Mouse (Mus musculus) lung, postnatal 36 days (tissue): ENCODE data around the gene Spg7.
"Not testable (repeated sequence)": the region's sequence is repeated elsewhere in the genome, so short reads cannot be mapped to it uniquely, and the experiment has no call there.

Source experiments
- DNase-seq: peaks from one replicate; pipeline ENCODE4 v3.0.0; 2022; ENCODE audit warnings: mixed read lengths

The Spg7 gene

DNA sequence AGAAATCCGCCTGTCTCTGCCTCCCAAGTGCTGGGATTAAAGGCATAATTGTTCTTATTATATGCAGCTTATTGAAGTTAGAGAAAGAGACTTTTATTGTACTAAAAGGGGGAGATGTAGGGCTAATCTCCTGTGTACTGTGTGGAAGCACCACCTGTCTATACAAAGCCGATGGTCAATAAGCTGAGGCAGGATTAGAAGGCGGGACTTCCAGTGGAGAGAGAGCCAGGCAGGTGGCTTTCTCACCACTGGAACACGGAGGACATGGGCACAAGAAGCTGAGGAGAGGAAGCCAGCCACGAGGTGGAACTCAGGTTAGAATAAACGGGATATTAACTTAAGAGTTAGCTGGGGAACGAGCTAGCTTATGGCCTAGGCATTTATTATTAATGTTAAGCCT, at the start of gene Spg7:
Spg7 (plus strand) TSS at position 222 of the 400 bp plus-strand sequence.
- DNase-seq: no peak

DNA sequence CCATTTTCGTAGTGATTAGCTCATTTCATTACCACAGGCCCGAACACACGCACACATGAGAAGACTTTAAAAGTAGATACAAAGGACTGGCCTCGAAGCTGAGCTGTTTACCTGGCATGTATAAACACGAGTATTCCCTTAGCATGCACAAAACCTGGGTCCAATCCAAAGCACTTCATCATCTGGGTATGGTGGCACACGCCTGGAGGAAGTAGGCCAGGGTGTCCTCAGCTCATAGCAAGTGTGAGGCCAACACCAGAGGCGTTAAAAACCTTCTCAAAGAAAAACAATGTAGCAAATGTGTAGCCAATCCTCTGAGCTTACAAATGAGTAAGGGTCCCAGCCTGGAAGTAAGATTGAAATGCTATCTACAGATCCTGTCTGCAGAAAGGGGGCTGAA, 48.3 kb upstream of the Spg7 start:
- no peak for DNase-seq

DNA sequence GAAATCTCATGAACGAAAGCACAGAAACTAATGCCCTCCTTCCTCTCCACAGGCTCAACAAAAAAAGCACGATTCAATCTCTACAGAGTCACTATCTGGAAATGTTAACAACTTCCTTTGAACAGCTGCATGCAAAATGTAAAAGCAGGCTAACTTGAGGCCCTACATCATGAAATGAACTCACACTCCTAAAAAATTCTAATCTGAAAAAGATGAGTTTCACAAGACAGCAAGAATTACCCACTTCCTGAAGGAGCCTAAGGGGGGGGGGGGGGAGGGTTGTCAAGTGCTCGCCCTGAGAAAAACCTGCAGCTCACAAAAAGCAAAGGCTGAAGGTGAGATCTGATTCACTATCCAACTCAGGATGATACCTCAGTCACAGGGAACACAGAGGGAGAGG, 47.7 kb upstream of the Spg7 start:
- no peak for DNase-seq

DNA sequence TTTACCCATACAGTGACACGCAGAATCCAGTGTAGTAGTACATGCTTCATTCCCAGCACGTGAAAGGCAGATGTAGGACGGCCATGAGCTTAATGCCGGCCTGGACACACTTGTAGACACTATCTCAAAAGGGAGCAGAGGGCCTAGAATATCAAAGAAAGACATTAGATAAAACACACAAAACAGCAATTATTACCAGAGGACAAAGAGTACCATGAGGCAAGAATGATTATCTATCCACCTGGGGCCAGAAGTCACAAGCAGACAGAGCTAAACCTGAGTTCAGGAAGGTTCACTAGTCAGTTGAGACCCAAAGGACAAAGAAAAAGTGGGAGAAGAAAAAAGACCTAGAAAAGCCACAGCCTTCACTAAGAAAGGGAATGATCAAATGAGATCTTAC, 45.6 kb upstream of the Spg7 start:
- DNase-seq: no peak

DNA sequence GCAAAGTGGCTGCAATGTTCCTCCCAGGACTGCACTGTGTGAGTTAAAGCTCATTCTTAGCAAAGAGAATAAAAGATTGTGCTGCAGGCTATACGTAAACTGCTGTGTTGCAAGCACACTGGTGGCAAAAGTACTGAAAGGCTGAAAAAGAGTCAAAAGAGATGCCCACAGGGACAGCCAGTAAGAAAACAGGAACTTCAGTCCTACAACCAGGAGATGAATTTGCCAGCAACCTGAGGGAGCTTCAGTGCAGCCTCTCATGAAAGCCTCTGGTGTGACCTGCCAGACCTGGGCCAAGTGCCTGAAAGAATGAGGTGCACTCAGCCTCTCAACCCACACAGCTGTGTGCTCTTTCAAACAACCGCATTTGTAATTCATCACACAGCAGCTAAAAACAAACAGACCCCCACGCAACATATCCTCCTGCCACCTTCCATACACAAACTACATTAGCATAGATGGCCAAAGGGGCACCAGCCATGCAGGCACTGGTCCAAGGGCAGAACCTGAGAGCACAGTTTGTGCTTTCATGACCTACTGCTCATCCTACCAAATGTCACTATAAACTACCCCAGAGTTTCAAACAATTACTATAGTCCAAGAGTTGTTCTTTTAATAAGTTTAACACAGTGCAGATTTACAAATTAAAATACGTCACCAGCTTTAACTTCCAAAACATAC, 44.1 kb upstream of the Spg7 start:
- no peak for DNase-seq

DNA sequence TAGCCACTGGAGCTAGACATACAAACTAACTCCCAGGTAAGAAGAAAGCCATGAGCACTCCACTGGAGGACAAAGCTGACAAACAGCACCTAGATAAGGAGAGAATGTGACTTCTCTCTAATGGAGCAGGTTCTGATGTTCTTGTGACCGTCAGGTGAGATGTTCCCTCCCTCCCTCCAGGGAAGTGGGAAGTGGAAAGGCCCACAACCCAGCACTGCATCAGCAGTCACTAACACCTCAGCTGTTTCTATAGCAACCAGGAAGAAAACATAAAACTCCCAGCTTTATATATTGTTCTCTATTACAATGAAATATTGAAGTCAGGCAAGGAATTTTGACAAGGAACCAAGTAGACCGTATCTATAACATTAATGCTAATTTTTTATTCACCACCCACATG, 42.7 kb upstream of the Spg7 start:
- DNase-seq: no peak

DNA sequence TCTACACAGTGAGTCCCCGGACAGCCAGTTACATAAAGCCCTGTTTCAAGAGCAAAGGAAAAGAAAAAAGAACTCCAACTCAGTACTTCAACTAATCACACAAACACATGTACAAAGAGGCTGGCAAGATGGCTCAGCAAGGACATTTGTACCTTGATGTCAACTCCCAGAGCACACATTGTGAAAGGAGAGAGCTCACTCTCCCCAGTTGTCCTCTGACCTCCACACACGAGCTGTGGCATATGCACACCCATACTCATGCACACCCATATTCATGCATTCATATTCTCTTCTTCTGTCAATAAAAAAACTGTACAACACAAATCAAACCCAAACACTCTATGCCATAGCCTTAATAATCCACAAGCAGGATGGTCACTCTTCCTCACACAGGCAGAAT, 41.9 kb upstream of the Spg7 start:
- no peak for DNase-seq

DNA sequence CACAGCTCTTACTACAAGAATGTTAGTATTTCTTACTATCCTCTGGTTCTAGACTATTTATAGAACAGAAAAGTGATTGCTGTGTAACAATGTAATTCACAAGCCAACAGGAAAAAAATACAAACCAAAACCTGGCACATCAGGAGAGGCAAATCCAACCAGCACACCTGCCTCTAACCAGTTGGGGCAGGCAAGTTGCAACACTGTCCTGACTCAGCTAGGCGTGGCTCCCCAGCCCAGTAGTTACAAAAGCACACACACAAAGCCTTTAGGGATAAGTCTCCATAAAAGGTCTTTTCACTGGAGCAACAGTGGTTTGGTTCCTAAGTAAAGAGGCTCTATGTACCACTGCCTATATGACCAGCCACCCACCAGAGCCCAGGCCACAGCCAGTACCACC, 41.5 kb upstream of the Spg7 start:
- peak; percentile 73 for DNase-seq

DNA sequence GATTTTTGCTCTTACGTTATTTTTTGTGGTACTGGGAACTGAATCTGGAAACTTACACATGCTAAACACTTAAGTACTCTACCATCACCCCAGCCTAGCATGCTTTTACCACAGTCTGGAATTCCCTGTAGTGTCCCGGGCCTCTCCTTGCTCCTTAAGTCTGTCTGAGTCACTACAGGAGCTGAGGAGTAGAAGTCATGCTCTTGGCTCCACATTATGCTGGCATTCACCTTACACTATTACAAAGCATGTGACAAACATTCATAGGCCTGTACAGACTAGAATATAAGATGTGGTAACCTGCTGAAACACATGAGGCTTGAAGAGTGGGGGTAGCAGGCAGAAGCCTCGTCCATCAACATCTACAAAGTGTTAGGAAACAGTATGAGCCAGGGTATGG, 40.0 kb upstream of the Spg7 start:
- peak; percentile 48 for DNase-seq

DNA sequence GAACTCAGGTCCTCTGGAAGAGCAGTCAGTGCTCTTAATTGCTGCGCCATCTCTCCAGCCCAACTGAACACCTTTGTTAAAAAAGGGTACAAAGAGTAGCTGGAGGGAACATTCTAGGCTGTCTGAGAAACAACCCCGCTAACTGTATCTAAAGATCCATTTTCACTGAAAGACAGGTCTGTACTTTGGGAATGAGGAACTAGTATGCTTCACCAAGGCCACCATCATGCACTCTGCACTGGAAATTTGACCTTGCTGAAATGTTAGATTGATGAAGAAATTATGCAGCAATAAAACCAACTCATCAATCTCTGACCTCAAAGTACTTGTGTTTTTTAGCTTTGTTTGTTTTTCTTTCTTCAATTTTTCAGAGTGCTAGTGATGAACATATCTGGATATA, 38.5 kb upstream of the Spg7 start:
- DNase-seq: no peak

DNA sequence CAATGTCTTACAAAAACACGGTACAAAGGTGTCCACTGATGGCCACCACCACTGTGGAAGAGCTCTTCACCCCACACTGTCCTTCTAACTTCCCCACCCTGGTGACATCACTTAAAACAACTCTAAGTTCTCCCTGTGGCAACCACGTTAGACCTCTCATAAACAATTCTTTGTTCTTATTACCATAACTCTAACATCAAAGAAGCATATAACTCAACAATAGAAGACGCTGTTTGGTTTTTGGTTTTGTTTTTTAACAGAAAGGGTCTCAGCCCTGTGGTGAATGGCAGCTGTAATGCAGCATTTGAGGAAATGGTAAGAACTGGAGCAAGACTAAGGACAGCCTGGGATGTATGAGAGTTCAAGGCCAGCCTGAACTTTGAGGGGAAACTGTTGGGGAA, 36.8 kb upstream of the Spg7 start:
- no peak for DNase-seq

DNA sequence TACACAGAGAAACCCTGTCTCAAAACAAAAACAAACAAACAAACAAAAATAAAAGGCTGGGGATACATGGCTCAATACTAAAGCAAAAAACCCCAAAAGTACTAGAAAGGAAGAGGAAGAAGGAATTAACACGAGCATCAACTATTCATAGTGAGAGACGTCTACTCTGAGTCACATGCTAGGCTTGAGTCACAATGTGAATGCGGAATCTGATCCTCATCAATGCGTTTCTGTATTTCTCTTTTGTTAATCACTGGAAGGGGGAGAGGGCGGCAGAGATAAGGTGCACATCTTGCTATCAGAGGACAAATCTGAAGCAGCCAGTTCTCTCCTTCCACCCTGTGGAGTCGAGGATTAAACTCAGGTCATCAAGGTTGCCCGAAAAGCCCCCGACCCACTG, 35.0 kb upstream of the Spg7 start:
- no peak for DNase-seq

DNA sequence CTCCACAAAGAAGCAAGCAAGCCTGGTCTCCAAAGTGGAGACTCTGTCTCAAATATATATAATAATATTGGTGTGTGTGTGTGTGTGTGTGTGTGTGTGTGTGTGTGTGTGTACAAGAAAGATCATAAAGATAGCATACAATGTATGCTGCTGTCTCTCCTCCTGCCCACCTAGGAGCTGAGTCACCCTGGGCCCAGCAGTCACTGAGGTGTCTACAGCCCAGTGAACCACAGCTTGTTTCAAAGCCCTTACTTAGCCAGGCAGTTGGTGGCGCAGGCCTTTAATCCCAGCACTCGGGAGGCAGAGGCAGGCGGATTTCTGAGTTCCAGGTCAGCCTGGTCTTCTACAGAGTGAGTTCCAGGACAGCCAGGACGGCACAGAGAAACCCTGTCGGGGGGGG, 32.7 kb upstream of the Spg7 start:
- DNase-seq: not testable (repeated sequence)

DNA sequence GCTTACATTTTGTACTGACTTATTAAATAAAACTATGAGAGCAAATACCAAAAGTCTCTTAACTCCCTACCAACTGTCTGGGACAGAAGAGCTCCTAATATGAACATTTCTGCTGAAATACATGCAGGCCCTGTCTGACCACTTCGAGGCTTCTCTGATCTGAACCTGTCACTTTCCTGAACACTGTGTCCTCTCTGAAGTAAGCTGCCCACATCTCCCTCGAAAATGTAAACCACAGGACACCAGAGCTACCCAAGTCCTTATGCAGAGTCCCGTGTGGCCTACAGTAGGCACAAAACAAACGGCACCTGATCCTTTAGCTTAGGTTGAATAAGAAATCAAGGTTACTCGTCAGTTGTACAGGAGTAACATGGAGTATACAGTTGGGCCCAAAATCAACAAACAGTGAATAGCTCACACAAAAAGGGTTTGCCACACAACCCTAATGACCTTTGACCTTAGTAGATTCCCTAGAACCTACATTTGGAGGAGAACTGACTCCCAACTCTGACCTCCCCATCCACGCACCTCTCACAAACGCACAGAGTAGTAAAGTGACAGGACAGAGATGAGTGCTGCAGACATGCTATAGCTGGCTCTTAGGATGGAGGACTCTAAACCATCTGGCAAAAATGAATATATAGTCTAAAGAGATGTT, 31.3 kb upstream of the Spg7 start:
- DNase-seq: no peak

DNA sequence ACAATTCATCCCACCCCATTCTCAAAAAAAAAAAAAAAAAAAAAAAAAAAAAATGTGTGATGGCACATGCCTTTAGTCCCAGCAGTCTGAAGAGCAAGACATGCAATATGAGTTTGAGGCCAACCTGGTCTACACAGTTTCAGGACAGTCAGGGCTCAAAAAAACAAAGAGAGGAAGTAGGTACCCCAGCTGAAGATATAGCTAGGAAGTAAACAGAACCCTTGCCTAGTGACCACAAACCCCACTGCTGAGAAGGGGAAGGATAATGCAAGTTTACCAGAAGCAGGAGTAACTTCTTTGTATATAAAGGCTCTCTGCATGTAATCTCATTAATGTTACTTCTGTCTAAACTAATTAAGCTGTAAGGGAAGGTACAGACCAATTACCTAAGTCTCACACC, 30.0 kb upstream of the Spg7 start:
- peak; percentile 57 for DNase-seq

DNA sequence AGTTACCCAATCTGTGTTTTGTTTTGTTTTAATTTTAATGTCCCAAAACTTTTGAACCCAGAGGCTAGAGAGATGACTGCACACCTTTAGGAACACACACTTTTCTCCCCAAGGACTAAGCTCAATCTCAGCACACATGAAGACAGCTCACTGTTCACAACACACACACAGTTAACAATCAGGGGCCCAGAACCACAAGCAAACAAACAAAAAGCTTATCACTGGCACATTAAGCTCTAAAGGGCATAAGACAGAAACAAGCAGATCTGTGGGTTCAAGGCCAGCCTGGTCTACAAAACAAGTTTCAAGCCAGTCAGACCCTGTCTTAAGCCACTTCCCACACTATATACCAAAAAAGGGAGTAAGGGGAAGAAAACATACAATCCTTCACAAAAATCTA, 29.3 kb upstream of the Spg7 start:
- DNase-seq: no peak

DNA sequence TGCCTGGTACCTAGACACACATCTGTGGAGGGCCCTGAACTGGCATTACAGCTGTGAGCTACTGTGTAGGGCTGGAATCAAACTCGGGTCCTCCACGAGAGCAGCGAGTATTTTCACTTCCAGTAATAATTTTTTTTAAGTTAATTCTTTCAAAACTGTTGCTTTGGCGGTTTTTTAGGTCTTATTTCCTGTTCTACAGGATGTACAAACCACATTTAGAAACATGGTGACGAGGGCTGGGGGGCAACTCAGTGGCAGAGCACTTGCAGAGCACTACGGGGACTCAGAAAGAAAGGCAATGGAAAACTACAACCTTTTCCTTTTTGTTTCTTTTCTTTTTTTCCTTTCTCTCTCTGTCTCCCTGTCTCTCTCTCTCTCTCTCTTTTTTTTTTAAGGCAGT, 28.6 kb upstream of the Spg7 start:
- peak; percentile 57 for DNase-seq

DNA sequence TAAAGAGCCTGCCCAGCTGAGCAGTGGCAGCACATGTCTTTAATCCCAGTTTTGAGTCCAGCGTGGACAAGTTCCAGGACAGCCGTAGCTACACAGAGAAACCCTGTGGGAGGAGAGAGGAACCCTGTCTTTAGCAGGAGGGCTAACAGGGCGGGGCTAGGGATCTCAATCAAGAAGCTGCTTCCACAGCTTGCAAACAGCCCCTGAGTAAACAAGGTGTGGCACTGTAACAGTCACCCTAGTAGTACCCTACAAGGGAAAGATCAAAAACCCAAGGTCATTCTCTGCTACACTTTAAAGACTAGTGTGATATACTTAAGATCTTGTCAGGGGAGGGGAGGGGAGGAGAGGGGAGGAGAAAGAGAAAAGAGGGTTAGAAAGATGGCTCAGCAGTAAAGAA, 25.8 kb upstream of the Spg7 start:
- peak; percentile 49 for DNase-seq

DNA sequence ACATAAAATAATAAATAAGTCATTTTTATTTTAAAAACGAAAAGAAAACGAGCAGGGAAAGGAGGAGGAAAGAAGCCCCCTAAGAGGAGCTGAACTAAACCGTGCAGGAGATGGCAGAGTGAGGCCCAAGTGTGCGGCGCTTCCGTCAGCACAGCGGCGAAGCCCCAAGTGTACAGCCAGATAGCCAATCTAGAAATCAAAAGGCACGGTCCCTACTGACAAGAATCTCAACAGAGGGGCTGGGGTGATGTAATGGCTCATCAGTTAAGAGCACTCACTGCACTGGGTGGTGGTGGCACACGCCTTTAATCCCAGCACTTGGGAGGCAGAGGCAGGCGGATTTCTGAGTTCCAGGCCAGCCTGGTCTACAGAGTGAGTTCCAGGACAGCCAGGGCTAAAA, 25.3 kb upstream of the Spg7 start:
- DNase-seq: no peak

DNA sequence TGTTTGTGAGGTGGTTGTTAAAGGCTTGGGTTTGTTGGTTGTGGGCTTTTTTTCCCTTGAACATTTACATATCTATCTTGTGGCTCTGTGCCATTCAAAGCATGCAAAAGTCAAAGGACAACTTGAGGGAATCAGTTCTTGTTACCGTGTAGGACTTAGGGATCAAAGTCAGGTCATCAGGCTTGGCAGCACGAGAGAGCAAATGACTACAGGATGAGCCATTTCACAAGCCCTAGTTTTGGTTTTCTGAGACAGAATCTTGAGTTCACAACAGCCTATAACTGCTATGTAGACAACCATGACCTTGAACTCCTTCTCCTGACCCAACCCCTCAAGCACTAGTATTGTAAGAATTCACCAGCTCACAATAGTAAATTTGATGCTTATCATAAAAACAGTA, 24.4 kb upstream of the Spg7 start:
- DNase-seq: no peak

DNA sequence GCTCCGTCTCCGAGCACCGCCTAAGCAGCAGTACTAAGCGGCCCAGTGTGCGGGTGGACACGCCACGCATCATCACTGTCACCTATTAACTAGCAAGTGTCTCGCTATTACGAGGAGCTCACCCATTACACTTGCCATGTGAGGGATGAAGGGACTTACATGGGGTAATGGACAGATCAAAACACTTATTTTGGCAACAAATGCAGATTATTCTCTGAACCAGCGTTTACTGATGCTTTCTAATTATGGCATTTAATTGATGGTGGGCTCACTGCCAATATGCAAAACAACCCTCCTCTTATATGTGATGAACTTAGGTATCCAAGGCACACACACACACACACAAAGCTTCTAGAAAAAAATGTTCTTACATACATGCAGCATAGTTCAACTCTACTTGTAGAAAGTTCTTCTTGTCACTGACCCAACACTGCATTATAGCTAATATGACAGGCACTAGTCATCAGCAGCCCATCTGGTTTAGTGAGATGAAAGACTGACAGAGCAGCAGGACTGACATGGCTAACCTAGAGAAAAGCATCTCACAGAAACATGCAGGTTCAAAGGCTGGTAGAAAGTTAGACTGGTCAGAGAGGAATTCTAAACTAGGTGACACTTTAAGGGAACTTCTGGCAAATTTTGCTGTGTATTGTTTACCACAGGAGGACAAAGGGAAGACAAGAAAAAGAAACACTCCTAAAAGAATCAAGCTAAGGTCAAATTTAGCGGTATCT, 23.2 kb upstream of the Spg7 start:
- no peak for DNase-seq

DNA sequence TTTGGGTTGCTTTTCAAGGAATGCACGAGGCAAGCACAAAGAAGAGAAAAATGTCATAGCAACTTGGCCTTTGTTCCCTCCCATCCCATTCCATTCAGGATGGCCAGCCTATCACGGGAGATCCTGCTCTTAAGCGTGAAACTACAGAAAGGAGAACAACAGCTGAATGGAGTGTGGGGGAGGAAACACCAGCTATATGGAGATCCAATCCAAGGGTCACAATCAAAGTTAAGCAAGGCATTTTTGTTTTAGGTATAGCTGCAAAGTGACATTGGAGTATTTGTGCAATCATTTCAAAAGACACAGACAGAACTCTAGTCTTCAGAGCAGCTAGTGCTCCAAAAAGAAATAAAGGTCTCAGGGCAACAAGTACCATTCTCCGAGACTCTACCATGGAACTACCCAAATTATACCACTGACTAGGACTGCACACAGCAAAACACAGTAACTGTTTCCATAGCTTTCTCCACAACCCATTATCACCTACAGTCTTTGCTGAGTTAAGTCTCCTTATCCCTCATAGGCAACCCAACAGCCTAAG, 22.6 kb upstream of the Spg7 start:
- DNase-seq: no peak

DNA sequence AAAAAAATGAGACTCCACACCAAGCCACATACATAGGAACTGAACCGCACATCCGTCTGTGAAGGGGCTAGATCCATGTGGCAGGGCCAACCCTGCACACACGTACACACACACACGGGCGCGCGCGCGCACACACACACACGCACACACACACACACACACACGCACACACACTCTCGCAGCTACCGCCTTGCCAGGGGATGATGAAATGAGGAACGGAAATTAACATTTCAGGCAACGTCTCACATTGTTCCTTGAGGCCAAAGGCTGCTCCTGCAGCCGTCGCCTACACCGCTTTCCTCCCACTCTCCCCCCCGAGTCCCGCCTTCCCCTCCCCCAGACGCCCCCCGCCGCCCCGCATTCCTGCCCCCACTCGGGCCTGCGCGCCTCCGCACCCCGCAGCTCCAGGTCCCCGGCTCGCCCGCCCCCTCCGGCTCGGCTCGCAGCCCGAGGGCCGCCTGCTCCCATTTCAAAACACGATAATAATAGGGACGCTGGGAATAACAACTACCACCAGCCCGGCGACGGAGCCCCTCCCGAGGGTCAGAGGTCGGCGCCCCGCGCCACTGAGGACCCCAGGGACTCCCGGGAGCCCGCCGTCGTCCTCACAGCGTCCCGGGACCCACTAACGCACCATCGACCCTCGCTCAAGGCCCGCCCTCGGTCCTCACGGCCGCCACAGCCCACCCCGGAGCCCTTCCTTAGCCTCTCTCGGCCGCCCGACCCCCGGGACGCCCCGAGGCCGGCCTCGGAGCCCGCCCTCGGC, 21.6 kb upstream of the Spg7 start:
- DNase-seq: peak; percentile 83
